Mouse (Mus musculus) spleen, adult 2 months (tissue): ENCODE measurements at regions not wholly inside any gene's neighbourhood (a gene's known extent, or its start where the extent isn't known, plus 50 kb on each side); places are given as distances from the start of the nearest gene placed in this dataset.

ENCODE experiments used
- DNase-seq, 2 experiments: peaks; one replicate each; pipeline versions ENCODE4 v3.0.0 to v3.0.0-alpha.2; 2012 to 2021; ENCODE audit warnings: low spot score in 2 of 2, low read depth in 1 of 2
- H3K27ac ChIP-seq: fragments of 200-500 bp; 2 replicates; pipeline ENCODE4 v1.5.1; 2012; ENCODE audit warnings: low read length, inconsistent platforms; ENCODE audit not compliant: insufficient read depth
- H3K27me3 ChIP-seq: fragments of 200-500 bp; 2 replicates; pipeline ENCODE4 v1.6.1; 2012; ENCODE audit warnings: mild to moderate bottlenecking, moderate library complexity, low read length, inconsistent platforms; ENCODE audit not compliant: control insufficient read depth, insufficient read depth
- H3K36me3 ChIP-seq: fragments of 200-500 bp; 2 replicates; pipeline ENCODE4 v1.6.1; 2012; ENCODE audit warnings: mild to moderate bottlenecking, low read length, inconsistent platforms; ENCODE audit not compliant: control insufficient read depth, insufficient read depth
- H3K4me1 ChIP-seq: fragments of 200-500 bp; 2 replicates; pipeline ENCODE4 v1.6.1; 2011; ENCODE audit warnings: inconsistent platforms; ENCODE audit not compliant: control insufficient read depth, insufficient read depth, insufficient read length
- H3K4me3 ChIP-seq: fragments of 200-500 bp; 2 replicates; pipeline ENCODE4 v1.5.1; 2011; ENCODE audit warnings: mild to moderate bottlenecking, inconsistent platforms; ENCODE audit not compliant: insufficient read depth, insufficient read length; ENCODE audit errors: extremely low read depth
- CTCF ChIP-seq: fragments of 200-500 bp; IDR thresholded peaks from 2 replicates; pipeline ENCODE4 v1.5.1; 2011; ENCODE audit warnings: mild to moderate bottlenecking, inconsistent platforms; ENCODE audit not compliant: insufficient read depth, insufficient read length, insufficient replicate concordance; ENCODE audit errors: extremely low read depth
- POLR2A ChIP-seq: fragments of 200-500 bp; IDR thresholded peaks from 2 replicates; pipeline ENCODE4 v1.6.1; 2011; ENCODE audit warnings: low read depth, low read length, inconsistent platforms
- WGBS: fragments of 180-500 bp; shearing (Covaris S2); methylation state at CpG from one replicate; pipeline ENCODE4 v1.1.7; 2018; 5-methylcytosine and 5-hydroxymethylcytosine counted together

GRCm38 (mm10) chr12:26244701-26245100, 170.4 kb downstream of the Rnf144a start:
- DNase-seq: no peak
- TF ChIP-seq CTCF: no peak
- TF ChIP-seq POLR2A: no peak
- Histone ChIP-seq H3K4me1 (no peaks in the 10 kb centered on the region), H3K36me3 (no peaks in the 10 kb centered on the region), H3K4me3 (no peak overlapping the region), H3K27me3 (no peaks in the 10 kb centered on the region), H3K27ac (no peak overlapping the region)
- 93% methylated on average over 6 of the region's 6 CpGs for WGBS

GRCm38 (mm10) chr12:26227557-26228020, 187.5 kb downstream of the Rnf144a start:
- no peak for DNase-seq
- Histone ChIP-seq H3K27me3 (no peaks in the 10 kb centered on the region), H3K4me1 (no peaks in the 10 kb centered on the region), H3K27ac (no peak overlapping the region), H3K36me3 (no peaks in the 10 kb centered on the region), H3K4me3 (no peak overlapping the region)
- TF ChIP-seq POLR2A: no peak
- no peak for TF ChIP-seq CTCF
- 88% methylated on average over 15 of the region's 15 CpGs for WGBS

GRCm38 (mm10) chr12:26226363-26226762, 188.7 kb downstream of the Rnf144a start:
- peak; percentile 3 to 6 for DNase-seq
- Histone ChIP-seq H3K4me1 (no peaks in the 10 kb centered on the region), H3K27ac (no peak overlapping the region), H3K36me3 (no peaks in the 10 kb centered on the region), H3K27me3 (no peaks in the 10 kb centered on the region), H3K4me3 (no peak overlapping the region)
- WGBS: 10% methylated on average over 2 of the region's 2 CpGs
- TF ChIP-seq POLR2A: no peak
- TF ChIP-seq CTCF: no peak

GRCm38 (mm10) chr12:26212447-26212846, 202.6 kb downstream of the Rnf144a start:
- no peaks in the 10 kb centered on the region for H3K27me3 ChIP-seq

GRCm38 (mm10) chr12:26211423-26211822, 203.6 kb downstream of the Rnf144a start:
- 80% methylated on average over 10 of the region's 10 CpGs for WGBS
- TF ChIP-seq POLR2A (no peak), CTCF (no peak)

More at GRCm38 (mm10) chr12:26212447-26212846, 202.6 kb downstream of the Rnf144a start:
- no peaks in the 10 kb centered on the region for H3K4me1 ChIP-seq
- H3K36me3 ChIP-seq: no peaks in the 10 kb centered on the region
- no peak for TF ChIP-seq CTCF
- no peak for TF ChIP-seq POLR2A
- H3K27ac ChIP-seq: no peak overlapping the region
- no peak overlapping the region for H3K4me3 ChIP-seq
- DNase-seq: no peak
- WGBS: 70% methylated on average over 1 of the region's 1 CpGs

GRCm38 (mm10) chr12:26206751-26207150, 208.3 kb downstream of the Rnf144a start:
- H3K4me3 ChIP-seq: no peak overlapping the region
- WGBS: 34% methylated on average over 4 of the region's 4 CpGs

More at GRCm38 (mm10) chr12:26211423-26211822, 203.6 kb downstream of the Rnf144a start:
- no peak for DNase-seq
- H3K27me3 ChIP-seq: no peaks in the 10 kb centered on the region
- H3K27ac ChIP-seq: no peak overlapping the region
- no peak overlapping the region for H3K4me3 ChIP-seq
- no peaks in the 10 kb centered on the region for H3K36me3 ChIP-seq
- H3K4me1 ChIP-seq: no peaks in the 10 kb centered on the region

GRCm38 (mm10) chr12:26206036-26206435, 209.0 kb downstream of the Rnf144a start:
- no peak for DNase-seq

More at GRCm38 (mm10) chr12:26206751-26207150, 208.3 kb downstream of the Rnf144a start:
- no peak overlapping the region for H3K27ac ChIP-seq
- no peaks in the 10 kb centered on the region for H3K36me3 ChIP-seq
- no peaks in the 10 kb centered on the region for H3K27me3 ChIP-seq
- no peaks in the 10 kb centered on the region for H3K4me1 ChIP-seq
- DNase-seq: no peak
- TF ChIP-seq POLR2A (no peak), CTCF (no peak)

More at GRCm38 (mm10) chr12:26206036-26206435, 209.0 kb downstream of the Rnf144a start:
- Histone ChIP-seq H3K4me3 (no peak overlapping the region), H3K36me3 (no peaks in the 10 kb centered on the region), H3K27ac (no peak overlapping the region), H3K4me1 (no peaks in the 10 kb centered on the region), H3K27me3 (no peaks in the 10 kb centered on the region)
- 94% methylated on average over 8 of the region's 8 CpGs for whole genome bisulfite sequencing
- TF ChIP-seq CTCF (no peak), POLR2A (no peak)
